Mouse (Mus musculus) bone marrow, adult 2 months (tissue): ENCODE results near the gene Eps15l1. TPM values are rescaled to one million over a fixed set of nuclear protein-coding genes. Genes with fewer than 3 reads are reported as not detected.

Experiments
- H3K27ac ChIP-seq: fragments of 200-500 bp; 2 replicates; pipeline ENCODE4 v1.5.1; 2012; ENCODE audit warnings: low read depth, mild to moderate bottlenecking, control low read depth, inconsistent platforms, low read length; ENCODE audit not compliant: control insufficient read depth, poor library complexity, insufficient read depth
- H3K4me1 ChIP-seq: fragments of 200-500 bp; 2 replicates; pipeline ENCODE4 v1.6.1; 2011; ENCODE audit warnings: low read length; ENCODE audit not compliant: control insufficient read depth, insufficient read depth
- H3K4me3 ChIP-seq: fragments of 200-500 bp; replicated peaks from 2 replicates; pipeline ENCODE3; 2011; ENCODE audit warnings: mild to moderate bottlenecking, low read depth, low read length, control low read depth; ENCODE audit not compliant: control insufficient read depth
- CTCF ChIP-seq: fragments of 200-500 bp; IDR thresholded peaks from 2 replicates; pipeline ENCODE4 v1.5.1; 2011; ENCODE audit warnings: low read length, control low read depth; ENCODE audit not compliant: control insufficient read depth, insufficient read depth
- POLR2A ChIP-seq: fragments of 200-500 bp; IDR thresholded peaks from 2 replicates; pipeline ENCODE4 v1.6.1; 2011; ENCODE audit warnings: low read depth, mild to moderate bottlenecking, control low read depth, low read length, borderline replicate concordance; ENCODE audit not compliant: control insufficient read depth
- WGBS: fragments of 180-500 bp; shearing (Covaris S2); methylation state at CpG from one replicate; pipeline ENCODE4 v1.1.7; 2018; 5-methylcytosine and 5-hydroxymethylcytosine counted together
- polyA plus RNA-seq: library from polyadenylated mRNA; stranded (reverse); fragments of >200 nt; gene quantifications from 2 replicates; pipeline ENCODE4 v1.2.4, GENCODE M21; 2011; ENCODE audit warnings: low replicate concordance; ENCODE audit not compliant: missing spikeins, insufficient read depth, insufficient read length

Gene Eps15l1
- polyA plus RNA-seq, 1 experiment: 46.4 TPM

DNA sequence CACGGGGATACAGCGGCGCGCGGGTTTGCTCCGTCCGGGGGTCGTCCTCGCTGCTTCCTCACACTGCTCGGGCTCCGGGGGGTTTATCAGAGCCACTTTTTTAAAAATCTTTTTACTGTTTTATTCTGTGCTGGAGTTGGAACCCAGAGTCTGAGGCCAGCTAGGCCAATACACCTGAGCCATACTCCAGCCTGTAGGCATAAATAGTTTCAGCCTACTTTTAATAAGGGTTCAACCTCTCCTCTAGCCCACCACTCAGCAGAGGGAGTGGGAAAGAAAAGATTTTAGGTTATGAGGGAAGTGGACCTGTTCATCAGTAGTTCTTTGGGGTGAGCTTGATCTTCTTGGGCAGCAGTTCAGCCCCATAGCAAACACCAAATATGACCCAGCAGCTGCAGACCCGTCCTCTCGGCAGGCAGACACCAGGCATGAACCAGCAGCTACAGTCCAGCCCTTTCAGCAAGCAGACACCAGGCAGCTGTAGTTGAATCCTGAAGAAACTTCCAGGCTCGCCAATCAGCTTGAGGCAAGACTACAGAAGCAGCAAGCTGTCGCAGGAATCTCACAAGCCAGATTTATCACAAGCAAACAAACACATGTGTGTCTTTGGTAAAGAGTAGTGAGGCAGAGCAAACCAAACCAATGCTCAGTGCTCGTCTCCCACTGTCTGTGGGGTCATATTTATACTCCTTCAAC, 115.9 kb downstream of the Eps15l1 start, which contains the start of gene Gm10282:
Gm10282 (minus strand) TSS at position 51 of the 696 bp plus-strand sequence.
- H3K4me1 ChIP-seq: no peaks in the 10 kb centered on the region; the same call in none of the 2 replicates
- H3K4me3 ChIP-seq: no peak within 1 kb of the TSS
- 89% methylated on average over 16 of the region's 16 CpGs for WGBS
- TF ChIP-seq CTCF (no peak), POLR2A (no peak)
- H3K27ac ChIP-seq: no peak within 1 kb of the TSS

DNA sequence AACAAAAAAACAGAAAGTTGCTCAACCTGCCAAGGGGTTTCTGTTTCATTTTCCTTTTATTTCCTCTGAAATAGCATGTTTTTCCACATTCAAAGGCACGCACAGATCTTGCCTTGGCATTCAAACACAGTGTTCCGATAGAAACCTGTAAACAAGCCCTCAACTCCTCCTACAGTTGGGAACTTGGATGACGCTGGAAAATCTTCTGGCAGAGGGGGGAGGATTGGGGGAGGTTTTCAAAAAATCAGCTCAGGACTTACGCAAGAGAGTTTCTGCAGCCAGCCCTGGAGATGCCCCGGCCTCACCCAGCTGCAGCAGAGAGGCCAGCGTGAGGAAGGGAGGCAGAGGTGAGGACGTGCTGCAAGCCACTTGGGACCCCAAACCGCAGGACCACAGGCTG, 117.6 kb downstream of the Eps15l1 start:
- peak overlapping the region; percentile 38 for H3K27ac ChIP-seq
- WGBS: under 1% methylated on average over 8 of the region's 8 CpGs
- TF ChIP-seq CTCF (no peak), POLR2A (0 out of 2 replicates have a peak, but pooled peaks have one; percentile 24)
- H3K4me1 ChIP-seq: no peaks in the 10 kb centered on the region; the same call in none of the 2 replicates
- peak overlapping the region; percentile 41 for H3K4me3 ChIP-seq

DNA sequence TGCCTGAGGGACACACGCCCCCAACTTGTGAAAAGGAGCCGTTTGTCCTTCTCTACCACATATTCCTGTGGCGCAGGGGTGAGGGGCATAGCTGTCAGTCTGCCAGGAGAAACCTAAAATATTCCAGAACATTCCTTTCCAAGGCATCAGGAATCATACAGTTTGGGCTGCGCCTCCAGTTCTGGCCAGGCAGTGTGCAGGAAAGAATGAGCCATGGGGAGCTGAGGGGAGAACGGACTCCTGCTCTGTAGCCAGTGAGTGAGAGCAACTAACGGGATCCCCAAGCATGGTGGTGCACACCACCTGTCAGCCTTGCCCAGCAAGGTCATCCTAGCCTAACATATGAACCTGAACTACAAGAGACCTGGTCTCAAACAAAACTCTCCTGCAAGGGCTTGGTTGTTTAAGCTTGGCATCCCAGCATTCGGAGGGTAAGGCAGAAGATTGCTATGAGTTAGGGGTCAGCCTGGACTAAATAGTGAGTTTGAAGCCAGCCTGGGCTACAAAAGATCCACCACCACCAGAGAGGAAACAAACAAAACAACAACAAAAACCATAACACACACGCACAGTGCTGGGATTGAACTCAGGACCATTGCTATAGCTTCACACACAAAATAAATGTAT, 118.2 kb downstream of the Eps15l1 start:
- H3K4me3 ChIP-seq: no peak overlapping the region
- 42% methylated on average over 8 of the region's 8 CpGs for WGBS
- peak overlapping the region; percentile 42; the same call in 1 of the 2 replicates for H3K27ac ChIP-seq
- no peaks in the 10 kb centered on the region; the same call in 1 of the 2 replicates for H3K4me1 ChIP-seq
- TF ChIP-seq CTCF (no peak), POLR2A (no peak)

DNA sequence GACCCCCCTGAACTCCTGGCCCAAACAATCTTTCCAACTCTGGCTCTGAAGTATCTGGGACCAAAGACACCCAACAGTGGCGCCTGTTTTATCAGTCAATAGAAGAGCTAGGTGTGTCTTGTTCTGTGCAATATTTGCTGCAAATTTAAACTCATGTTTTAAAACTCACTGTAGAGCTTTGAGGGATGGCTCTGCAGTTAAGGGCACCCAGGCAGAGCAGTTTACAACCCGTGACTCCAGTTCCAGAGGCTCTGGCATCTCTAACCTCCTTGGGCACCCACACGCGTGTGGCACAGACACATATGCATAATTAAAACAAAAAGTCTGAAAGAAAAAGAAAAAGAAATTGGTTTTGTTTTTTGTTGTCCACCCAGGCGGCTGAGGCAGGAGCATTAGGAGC, 119.8 kb downstream of the Eps15l1 start:
- Histone ChIP-seq H3K27ac (no peak overlapping the region), H3K4me3 (no peak overlapping the region), H3K4me1 (no peaks in the 10 kb centered on the region; the same call in 1 of the 2 replicates)
- no peak for TF ChIP-seq CTCF
- TF ChIP-seq POLR2A: no peak
- 82% methylated on average over 5 of the region's 5 CpGs for WGBS

DNA sequence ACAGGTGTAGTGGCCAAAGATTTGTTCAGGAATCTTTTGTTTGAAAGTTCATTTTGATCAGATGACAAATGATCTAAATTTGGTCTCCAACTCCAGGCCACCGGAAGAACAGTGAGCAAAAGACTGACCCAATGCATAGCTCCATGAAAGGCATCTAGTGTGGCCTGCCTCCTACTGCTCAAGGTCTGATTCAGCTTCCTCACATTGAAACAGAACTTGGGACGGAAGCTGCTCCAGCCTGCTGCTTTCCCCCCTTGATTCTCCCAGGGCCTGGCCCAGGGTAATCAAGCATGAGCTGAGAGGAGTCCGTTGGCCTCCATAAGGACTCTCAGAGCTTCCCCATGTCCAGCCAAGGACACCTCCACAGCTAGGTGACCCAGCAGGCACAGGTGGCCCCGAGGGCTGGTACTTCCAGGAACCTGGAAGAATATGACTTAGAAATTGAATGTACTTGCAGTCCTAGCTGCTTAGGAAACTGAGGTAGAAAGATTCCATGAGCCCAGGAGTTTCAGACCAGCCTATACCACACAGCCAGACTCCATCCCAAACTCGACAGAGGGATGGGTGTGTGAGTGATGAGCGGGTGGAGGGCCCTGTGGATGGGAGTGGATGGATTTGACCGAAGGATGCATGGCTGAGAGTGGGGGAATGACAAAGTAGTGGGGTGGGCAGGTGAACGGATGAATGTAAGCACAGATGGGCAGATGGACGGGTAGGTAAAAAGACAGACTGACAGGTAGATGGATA, 120.4 kb downstream of the Eps15l1 start:
- H3K27ac ChIP-seq: no peak overlapping the region
- peaks cover under 1% of the 10 kb centered on the region for H3K4me1 ChIP-seq
- 79% methylated on average over 9 of the region's 9 CpGs for WGBS
- TF ChIP-seq CTCF: no peak
- TF ChIP-seq POLR2A: no peak
- H3K4me3 ChIP-seq: no peak overlapping the region

DNA sequence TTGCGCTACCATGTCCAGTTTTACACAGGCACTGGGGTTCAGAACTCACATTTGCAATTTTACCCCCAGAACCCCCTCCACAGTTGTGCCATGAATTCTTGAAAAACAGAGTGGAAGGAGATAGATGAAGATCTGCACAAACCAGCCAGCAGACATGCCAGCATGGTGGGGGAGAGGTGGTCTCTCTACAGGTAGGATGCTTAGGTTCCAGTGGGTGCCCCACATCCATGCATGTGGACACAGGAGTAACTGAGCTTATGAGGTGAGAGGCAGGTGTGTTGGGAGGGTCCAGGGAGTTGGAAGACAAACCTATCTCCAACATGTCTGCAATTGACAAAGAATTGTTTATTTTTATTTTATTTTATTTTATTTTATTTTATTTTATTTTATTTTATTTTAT, 122.3 kb downstream of the Eps15l1 start:
- H3K4me1 ChIP-seq: peaks cover 2% of the 10 kb centered on the region
- WGBS: 83% methylated on average over 1 of the region's 1 CpGs
- no peak overlapping the region for H3K27ac ChIP-seq
- H3K4me3 ChIP-seq: no peak overlapping the region
- TF ChIP-seq POLR2A (no peak), CTCF (no peak)

DNA sequence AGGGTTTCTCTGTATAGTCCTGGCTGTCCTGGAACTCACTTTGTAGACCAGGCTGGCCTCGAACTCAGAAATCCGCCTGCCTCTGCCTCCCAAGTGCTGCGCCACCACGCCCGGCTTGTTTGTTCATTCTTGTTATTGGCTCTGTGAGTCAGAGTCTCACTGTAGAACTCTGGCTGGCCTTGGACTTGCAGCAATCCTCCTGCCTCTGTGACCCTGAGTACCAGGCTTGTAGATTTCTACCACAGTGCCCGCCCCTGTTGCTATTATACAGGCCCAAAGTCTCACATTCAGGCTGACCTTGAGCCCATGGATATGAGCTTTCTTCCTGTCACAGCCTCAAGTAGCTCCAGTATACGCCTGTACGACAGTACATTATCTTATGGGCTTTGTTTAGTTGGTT, 124.7 kb downstream of the Eps15l1 start:
- Histone ChIP-seq H3K27ac (no peak overlapping the region), H3K4me3 (no peak overlapping the region), H3K4me1 (peaks cover 2% of the 10 kb centered on the region)
- TF ChIP-seq POLR2A (no peak), CTCF (no peak)
- 84% methylated on average over 8 of the region's 8 CpGs for WGBS

DNA sequence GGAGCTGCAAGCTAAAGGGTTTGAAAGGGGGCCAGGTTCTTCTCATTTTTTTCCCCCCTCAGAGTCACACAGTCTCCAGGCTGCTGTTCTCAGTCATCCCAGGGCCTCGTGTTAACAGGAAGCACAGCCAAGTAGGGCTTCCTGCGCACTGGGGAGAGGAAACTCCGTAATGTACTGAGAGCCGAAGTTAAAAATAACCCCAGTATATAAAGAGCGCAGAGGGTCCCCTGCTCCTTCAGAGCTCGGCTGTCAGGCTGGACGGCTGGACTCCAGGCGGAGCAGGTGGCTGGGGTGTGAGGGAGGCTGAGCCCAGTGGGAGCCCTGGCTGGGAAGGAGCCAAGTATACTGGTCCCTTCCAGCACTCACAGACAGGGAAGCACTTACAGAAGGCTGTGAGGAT, 125.6 kb downstream of the Eps15l1 start:
- peak; percentile 39; the same call in 1 of the 2 replicates for TF ChIP-seq POLR2A
- TF ChIP-seq CTCF: no peak
- Histone ChIP-seq H3K4me3 (no peak overlapping the region), H3K4me1 (peaks cover 2% of the 10 kb centered on the region), H3K27ac (peak overlapping the region; percentile 92)
- 1% methylated on average over 8 of the region's 8 CpGs for WGBS
